Comparison of ENCODE assay signal across 7 mouse cellular contexts in the genomic region with DNA sequence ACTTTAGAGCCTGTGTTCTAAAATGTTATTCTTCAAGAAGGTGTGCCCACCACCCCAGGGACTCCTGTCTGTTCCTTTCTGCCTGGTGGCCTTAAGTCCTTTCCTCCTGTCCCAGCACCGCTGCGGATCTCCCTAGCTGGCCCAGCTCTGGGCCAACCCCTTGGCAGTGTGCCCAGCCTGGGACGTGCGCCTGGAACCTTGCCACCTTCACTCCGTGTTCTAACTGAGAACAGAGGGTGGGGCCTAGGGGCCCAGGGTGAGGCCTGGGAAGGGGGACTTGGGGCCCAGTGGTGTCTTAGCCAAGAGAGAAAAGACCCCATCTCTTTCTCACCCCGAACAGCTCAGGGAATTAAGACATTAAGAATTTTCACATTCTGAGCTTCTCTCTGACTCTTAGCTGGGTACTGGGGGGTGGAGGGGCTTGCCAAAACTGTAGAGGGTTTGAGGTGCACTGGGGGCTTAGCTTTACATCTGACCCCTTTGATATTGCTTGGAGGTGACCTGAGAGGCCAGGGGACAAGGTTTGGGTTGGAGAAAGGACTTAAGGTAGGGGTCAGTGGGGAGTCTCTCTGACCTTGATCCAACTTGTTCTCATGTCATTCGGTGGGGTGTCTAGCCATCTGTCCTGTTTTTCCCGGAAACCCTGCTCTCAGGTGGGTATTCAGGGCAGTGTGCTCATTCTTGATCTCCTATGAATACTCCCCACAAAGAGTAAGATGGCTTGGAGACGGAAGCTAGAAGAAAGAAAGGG. TPM values are rescaled to one million over a fixed set of nuclear protein-coding genes. Genes with fewer than 3 reads are reported as not detected.
DNase-seq lines count a peak whose midpoint lies in the region; ATAC-seq and TF ChIP-seq lines count a peak whose summit lies in the region.

No protein-coding gene starts in this region.

- 20% methylated on average over 9 of the region's 9 CpGs for WGBS in embryonic facial prominence, embryonic 15.5 days
- WGBS in heart, embryonic 10.5 days, result 49% methylated on average over 9 of the region's 9 CpGs
- WGBS in kidney, embryonic 16.5 days, result 37% methylated on average over 9 of the region's 9 CpGs
- WGBS in liver, embryonic 11.5 days, result 50% methylated on average over 9 of the region's 9 CpGs
- WGBS in neural tube, embryonic 11.5 days, result 74% methylated on average over 9 of the region's 9 CpGs
- 18% methylated on average over 9 of the region's 9 CpGs for WGBS in stomach, embryonic 15.5 days

- no peaks in the 10 kb centered on the region for H3K9me3 ChIP-seq in embryonic facial prominence, embryonic 15.5 days (replicated peaks)
- H3K9me3 ChIP-seq in heart, embryonic 10.5 days, result no peaks in the 10 kb centered on the region
- no peaks in the 10 kb centered on the region for H3K9me3 ChIP-seq in kidney, embryonic 16.5 days (ENCODE audit: low read length)
- H3K9me3 ChIP-seq in liver, embryonic 11.5 days (ENCODE audit: control insufficient read depth, low read length), result no peaks in the 10 kb centered on the region
- no peaks in the 10 kb centered on the region for H3K9me3 ChIP-seq in neural tube, embryonic 11.5 days (ENCODE audit: control insufficient read depth, low read length)
- H3K9me3 ChIP-seq in stomach, embryonic 15.5 days, result no peaks in the 10 kb centered on the region

- H3K9ac ChIP-seq in embryonic facial prominence, embryonic 15.5 days, result peak overlapping the region; percentile 26; the same call in 1 of the 2 replicates
- H3K9ac ChIP-seq in kidney, embryonic 16.5 days (replicated peaks; ENCODE audit: low read length), result peak overlapping the region; percentile 64
- H3K9ac ChIP-seq in liver, embryonic 11.5 days (ENCODE audit: low read depth, low read length), result peak overlapping the region; percentile 50
- no peak overlapping the region for H3K9ac ChIP-seq in neural tube, embryonic 11.5 days (ENCODE audit: low read length)
- peak overlapping the region; percentile 58; the same call in 1 of the 2 replicates for H3K9ac ChIP-seq in stomach, embryonic 15.5 days

- H3K27me3 ChIP-seq in embryonic facial prominence, embryonic 15.5 days, result no peaks in the 10 kb centered on the region
- 0 out of 2 replicates have a peak, but pooled peaks cover 4% of the 10 kb centered on the region for H3K27me3 ChIP-seq in heart, embryonic 10.5 days (ENCODE audit: insufficient read depth, poor library complexity, severe bottlenecking)
- no peaks in the 10 kb centered on the region for H3K27me3 ChIP-seq in kidney, embryonic 16.5 days (ENCODE audit: insufficient read depth, low read length)
- H3K27me3 ChIP-seq in liver, embryonic 11.5 days (replicated peaks; ENCODE audit: control insufficient read depth, insufficient read depth, low read length), result peaks cover 12% of the 10 kb centered on the region
- no peaks in the 10 kb centered on the region for H3K27me3 ChIP-seq in neural tube, embryonic 11.5 days (ENCODE audit: control insufficient read depth, insufficient read depth, low read length)
- no peaks in the 10 kb centered on the region for H3K27me3 ChIP-seq in stomach, embryonic 15.5 days (replicated peaks)

- peaks cover 38% of the 10 kb centered on the region for H3K4me1 ChIP-seq in bone marrow macrophage, adult 2 months (ENCODE audit: control insufficient read depth, insufficient read depth, low read length)
- peaks cover 70% of the 10 kb centered on the region for H3K4me1 ChIP-seq in embryonic facial prominence, embryonic 15.5 days
- H3K4me1 ChIP-seq in heart, embryonic 10.5 days, result peaks cover 62% of the 10 kb centered on the region
- peaks cover 61% of the 10 kb centered on the region for H3K4me1 ChIP-seq in kidney, embryonic 16.5 days (ENCODE audit: insufficient read depth, low read length)
- H3K4me1 ChIP-seq in liver, embryonic 11.5 days (replicated peaks; ENCODE audit: control insufficient read depth, insufficient read depth, low read length), result peaks cover 46% of the 10 kb centered on the region
- peaks cover 10% of the 10 kb centered on the region for H3K4me1 ChIP-seq in neural tube, embryonic 11.5 days (ENCODE audit: control insufficient read depth, insufficient read depth, low read length)
- H3K4me1 ChIP-seq in stomach, embryonic 15.5 days, result peaks cover 46% of the 10 kb centered on the region

- no peak for TF ChIP-seq POLR2A in bone marrow macrophage, adult 2 months (IDR thresholded peaks at IDR 0.05; ENCODE audit: borderline replicate concordance, low read depth, low read length)

- H3K36me3 ChIP-seq in embryonic facial prominence, embryonic 15.5 days, result no peaks in the 10 kb centered on the region
- no peaks in the 10 kb centered on the region for H3K36me3 ChIP-seq in heart, embryonic 10.5 days
- no peaks in the 10 kb centered on the region for H3K36me3 ChIP-seq in kidney, embryonic 16.5 days (ENCODE audit: insufficient read depth, low read length)
- H3K36me3 ChIP-seq in liver, embryonic 11.5 days (ENCODE audit: control insufficient read depth, insufficient read depth, low read length), result no peaks in the 10 kb centered on the region
- no peaks in the 10 kb centered on the region for H3K36me3 ChIP-seq in neural tube, embryonic 11.5 days (ENCODE audit: control insufficient read depth, insufficient read depth, low read length)
- peaks cover 3% of the 10 kb centered on the region; the same call in 1 of the 2 replicates for H3K36me3 ChIP-seq in stomach, embryonic 15.5 days

- peak overlapping the region; percentile 2; the same call in 1 of the 2 replicates for H3K27ac ChIP-seq in bone marrow macrophage, adult 2 months (ENCODE audit: insufficient read depth, low read depth, low read length)
- peak overlapping the region; percentile 97 for H3K27ac ChIP-seq in embryonic facial prominence, embryonic 15.5 days (replicated peaks)
- peak overlapping the region; percentile 95 for H3K27ac ChIP-seq in heart, embryonic 10.5 days
- peak overlapping the region; percentile 99 for H3K27ac ChIP-seq in kidney, embryonic 16.5 days (ENCODE audit: low read length)
- peak overlapping the region; percentile 98; the same call in 1 of the 2 replicates for H3K27ac ChIP-seq in liver, embryonic 11.5 days (ENCODE audit: low read depth, low read length)
- no peak overlapping the region for H3K27ac ChIP-seq in neural tube, embryonic 11.5 days (ENCODE audit: low read depth, low read length)
- peak overlapping the region; percentile 99 for H3K27ac ChIP-seq in stomach, embryonic 15.5 days

- ATAC-seq in embryonic facial prominence, embryonic 15.5 days (ENCODE audit: insufficient number of reproducible peaks, low FRiP score, low TSS enrichment, low read depth), result peak; percentile 50; the same call in 1 of the 2 replicates
- peak; percentile 20 for ATAC-seq in kidney, embryonic 16.5 days (ENCODE audit: low FRiP score, low TSS enrichment)
- no peak for ATAC-seq in liver, embryonic 11.5 days (replicated peaks; ENCODE audit: low FRiP score)
- ATAC-seq in neural tube, embryonic 11.5 days (ENCODE audit: insufficient read depth, low FRiP score, low TSS enrichment), result no peak
- ATAC-seq in stomach, embryonic 15.5 days (ENCODE audit: insufficient read depth, low FRiP score, low read depth), result peak; percentile 45

- H3K4me2 ChIP-seq in embryonic facial prominence, embryonic 15.5 days (replicated peaks), result peak overlapping the region; percentile 69
- H3K4me2 ChIP-seq in kidney, embryonic 16.5 days (replicated peaks; ENCODE audit: low read depth, low read length), result peak overlapping the region; percentile 86
- peak overlapping the region; percentile 76 for H3K4me2 ChIP-seq in liver, embryonic 11.5 days
- no peak overlapping the region for H3K4me2 ChIP-seq in neural tube, embryonic 11.5 days (ENCODE audit: low read depth)
- H3K4me2 ChIP-seq in stomach, embryonic 15.5 days, result peak overlapping the region; percentile 92

- peak; percentile 90 for DNase-seq in heart, embryonic 10.5 days (ENCODE audit: low spot score)
- DNase-seq in liver, embryonic 11.5 days (ENCODE audit: low spot score), result peak; percentile 58
- DNase-seq in neural tube, embryonic 11.5 days (ENCODE audit: low spot score), result peak; percentile 42

- no peak for TF ChIP-seq CTCF in bone marrow macrophage, adult 2 months (IDR thresholded peaks at IDR 0.05; ENCODE audit: low read depth, low read length)

- no peak overlapping the region for H3K4me3 ChIP-seq in bone marrow macrophage, adult 2 months (ENCODE audit: insufficient read depth, low read length)
- H3K4me3 ChIP-seq in embryonic facial prominence, embryonic 15.5 days (replicated peaks), result peak overlapping the region; percentile 66
- H3K4me3 ChIP-seq in heart, embryonic 10.5 days, result peak overlapping the region; percentile 67
- peak overlapping the region; percentile 56 for H3K4me3 ChIP-seq in kidney, embryonic 16.5 days (ENCODE audit: low read length)
- H3K4me3 ChIP-seq in liver, embryonic 11.5 days (ENCODE audit: low read depth, low read length), result no peak overlapping the region; the same call in 1 of the 2 replicates
- H3K4me3 ChIP-seq in neural tube, embryonic 11.5 days (ENCODE audit: low read depth, low read length), result no peak overlapping the region
- peak overlapping the region; percentile 70 for H3K4me3 ChIP-seq in stomach, embryonic 15.5 days (replicated peaks)

RNA-seq across cellular contexts. Expression of gene Hif3a, which starts 2.0 kb away (rescaled TPM):
- polyA plus RNA-seq in bone marrow macrophage, adult 2 months (2012; ENCODE audit: insufficient read depth, insufficient read length, missing spikeins), result 0.27 TPM in 1 of 2 replicates, not detected in the other
- polyA plus RNA-seq in embryonic facial prominence, embryonic 15.5 days (2015; fragmentation: Nextera tagmentation; extraction: Ambion mirVana), result 27.9 and 31.2 TPM in 2 replicates
- 18.2 and 31.3 TPM in 2 replicates for polyA plus RNA-seq in heart, embryonic 10.5 days (2016; fragmentation: Nextera tagmentation; extraction: Ambion mirVana)
- 25.2 and 26.1 TPM in 2 replicates for polyA plus RNA-seq in kidney, embryonic 16.5 days (2015; fragmentation: Nextera tagmentation; extraction: Ambion mirVana)
- polyA plus RNA-seq in liver, embryonic 11.5 days (2014; fragmentation: Nextera tagmentation; extraction: Ambion mirVana), result 28.3 and 32.1 TPM in 2 replicates
- 6.9 and 7.6 TPM in 2 replicates for polyA plus RNA-seq in neural tube, embryonic 11.5 days (2014; fragmentation: Nextera tagmentation; extraction: Ambion mirVana)
- 47.3 and 54.9 TPM in 2 replicates for polyA plus RNA-seq in stomach, embryonic 15.5 days (2015; fragmentation: Nextera tagmentation; extraction: Ambion mirVana)

RNA-seq across cellular contexts. Expression of gene Psg16, which starts 13.6 kb away (rescaled TPM):
- polyA plus RNA-seq in bone marrow macrophage, adult 2 months (2012; ENCODE audit: insufficient read depth, insufficient read length, missing spikeins), result 0.12 TPM in 1 of 2 replicates, not detected in the other
- polyA plus RNA-seq in embryonic facial prominence, embryonic 15.5 days (2015; fragmentation: Nextera tagmentation; extraction: Ambion mirVana), result 0.11 and 0.13 TPM in 2 replicates
- 0.03 and 0.04 TPM in 2 replicates for polyA plus RNA-seq in heart, embryonic 10.5 days (2016; fragmentation: Nextera tagmentation; extraction: Ambion mirVana)
- polyA plus RNA-seq in kidney, embryonic 16.5 days (2015; fragmentation: Nextera tagmentation; extraction: Ambion mirVana), result 0.19 TPM in 2 replicates
- polyA plus RNA-seq in liver, embryonic 11.5 days (2014; fragmentation: Nextera tagmentation; extraction: Ambion mirVana), result 0.12 TPM in 2 replicates
- polyA plus RNA-seq in neural tube, embryonic 11.5 days (2014; fragmentation: Nextera tagmentation; extraction: Ambion mirVana), result 0.09 TPM in 1 of 2 replicates, not detected in the other
- polyA plus RNA-seq in stomach, embryonic 15.5 days (2015; fragmentation: Nextera tagmentation; extraction: Ambion mirVana), result 0.30 and 0.63 TPM in 2 replicates

RNA-seq across cellular contexts. Expression of gene Ppp5c, which starts 32.5 kb away (rescaled TPM):
- polyA plus RNA-seq in bone marrow macrophage, adult 2 months (2012; ENCODE audit: insufficient read depth, insufficient read length, missing spikeins), result 70.7 and 83.1 TPM in 2 replicates
- polyA plus RNA-seq in embryonic facial prominence, embryonic 15.5 days (2015; fragmentation: Nextera tagmentation; extraction: Ambion mirVana), result 112 and 113 TPM in 2 replicates
- polyA plus RNA-seq in heart, embryonic 10.5 days (2016; fragmentation: Nextera tagmentation; extraction: Ambion mirVana), result 112 and 124 TPM in 2 replicates
- 122 and 125 TPM in 2 replicates for polyA plus RNA-seq in kidney, embryonic 16.5 days (2015; fragmentation: Nextera tagmentation; extraction: Ambion mirVana)
- 124 and 128 TPM in 2 replicates for polyA plus RNA-seq in liver, embryonic 11.5 days (2014; fragmentation: Nextera tagmentation; extraction: Ambion mirVana)
- 120 and 128 TPM in 2 replicates for polyA plus RNA-seq in neural tube, embryonic 11.5 days (2014; fragmentation: Nextera tagmentation; extraction: Ambion mirVana)
- 92.9 and 95.7 TPM in 2 replicates for polyA plus RNA-seq in stomach, embryonic 15.5 days (2015; fragmentation: Nextera tagmentation; extraction: Ambion mirVana)

Comparison
In these comparisons a context has a peak if more than half of its experiments do, and no peak if none do; other contexts are left out.
1. H3K4me3 ChIP-seq: peak in embryonic facial prominence, embryonic 15.5 days (single experiment), heart, embryonic 10.5 days (single experiment), kidney, embryonic 16.5 days (single experiment) and stomach, embryonic 15.5 days (single experiment); none in bone marrow macrophage, adult 2 months (single experiment), liver, embryonic 11.5 days (single experiment) and neural tube, embryonic 11.5 days (single experiment).
2. ATAC-seq: peak in embryonic facial prominence, embryonic 15.5 days (single experiment), kidney, embryonic 16.5 days (single experiment) and stomach, embryonic 15.5 days (single experiment); none in liver, embryonic 11.5 days (single experiment) and neural tube, embryonic 11.5 days (single experiment).
3. Peak in every context shown above with its lines, with median percentiles within 50 percentile points of each other: DNase-seq.